Mouse (Mus musculus): ENCODE measurements at regions not wholly inside any gene's neighbourhood (a gene's known extent, or its start where the extent isn't known, plus 50 kb on each side); places are given as distances from the start of the nearest gene placed in this dataset.

GRCm38 (mm10) chr6:49965944-49966545 lies 143.5 kb downstream of the Npy start:
- no peak for TF ChIP-seq CTCF (IDR thresholded peaks at IDR 0.05; ENCODE audit: low read depth)
- no peak for TF ChIP-seq EP300 (optimal IDR thresholded peaks at IDR 0.05)
